Mouse (Mus musculus) brain, embryonic 18.5 days (tissue): ENCODE results near the gene Gls.

Source experiments
- DNase-seq: peaks from one replicate; pipeline ENCODE4 v3.0.0-alpha.2; 2012; ENCODE audit warnings: low read depth, low spot score

Gene Gls

GRCm38 (mm10) chr1:52248899-52249556 lies 16.0 kb upstream of the Gls start:
- no peak for DNase-seq

- no peak for DNase-seq
These were observed 9.2 kb upstream of the Gls start for GRCm38 (mm10) chr1:52242270-52242669.

GRCm38 (mm10) chr1:52232766-52233140 lies 279 bp downstream of the Gls start:
- DNase-seq, result no peak

GRCm38 (mm10) chr1:52231939-52232765 lies 880 bp downstream of the Gls start:
- DNase-seq, result peak; percentile 24

- no peak for DNase-seq
These were observed 2.6 kb downstream of the Gls start for GRCm38 (mm10) chr1:52230404-52230803.

GRCm38 (mm10) chr1:52228178-52228577 lies 4.9 kb downstream of the Gls start:
- DNase-seq, result no peak

GRCm38 (mm10) chr1:52226416-52226815 lies 6.6 kb downstream of the Gls start:
- DNase-seq, result no peak

- no peak for DNase-seq
These were observed 16.3 kb downstream of the Gls start for GRCm38 (mm10) chr1:52216766-52217165.

- DNase-seq, result no peak
These were observed 50.0 kb downstream of the Gls start for GRCm38 (mm10) chr1:52182992-52183391.

GRCm38 (mm10) chr1:52181994-52182393 lies 51.0 kb downstream of the Gls start:
- DNase-seq, result no peak

GRCm38 (mm10) chr1:52179939-52180568 lies 53.0 kb downstream of the Gls start:
- DNase-seq, result no peak

- no peak for DNase-seq
These were observed 56.0 kb downstream of the Gls start for GRCm38 (mm10) chr1:52176999-52177398.

GRCm38 (mm10) chr1:52175983-52176382 lies 57.0 kb downstream of the Gls start:
- DNase-seq, result no peak

GRCm38 (mm10) chr1:52175321-52175720 lies 57.7 kb downstream of the Gls start:
- DNase-seq, result no peak

GRCm38 (mm10) chr1:52171271-52171670 lies 61.8 kb downstream of the Gls start:
- no peak for DNase-seq

GRCm38 (mm10) chr1:52170747-52171146 lies 62.3 kb downstream of the Gls start:
- DNase-seq, result no peak

GRCm38 (mm10) chr1:52170057-52170456 lies 63.0 kb downstream of the Gls start:
- DNase-seq, result no peak

GRCm38 (mm10) chr1:52166652-52167220 lies 66.3 kb downstream of the Gls start:
- no peak for DNase-seq

- DNase-seq, result no peak
These were observed 69.2 kb downstream of the Gls start for GRCm38 (mm10) chr1:52163707-52164457.

- DNase-seq, result no peak
These were observed 71.9 kb downstream of the Gls start for GRCm38 (mm10) chr1:52161151-52161550.
